Mouse (Mus musculus): ENCODE results near the gene Spen. TPM values are rescaled to one million over a fixed set of nuclear protein-coding genes. Genes with fewer than 3 reads are reported as not detected.

The Spen gene
- polyA plus RNA-seq, 1 experiment = 41.7 TPM

- 69% methylated on average over 15 of the region's 15 CpGs for WGBS
- no peak overlapping the region for H3K4me3 ChIP-seq (ENCODE audit: insufficient read depth, low read depth, low read length)
- peaks cover 3% of the 10 kb centered on the region; the same call in 1 of the 2 replicates for H3K4me1 ChIP-seq (ENCODE audit: control insufficient read depth, insufficient read depth, low read length)
- no peak overlapping the region for H3K27ac ChIP-seq (ENCODE audit: insufficient read depth, low read depth, low read length)
- TF ChIP-seq POLR2A (IDR thresholded peaks at IDR 0.05; ENCODE audit: insufficient read depth, low read depth, low read length) (no peak), CTCF (IDR thresholded peaks at IDR 0.05; ENCODE audit: insufficient read depth, low read depth, low read length) (no peak)
Measured at GRCm38 (mm10) chr4:141466844-141467580, 71.4 kb downstream of the Spen start.

- no peak for TF ChIP-seq CTCF (IDR thresholded peaks at IDR 0.05; ENCODE audit: insufficient read depth, low read depth, low read length)
- no peak for TF ChIP-seq POLR2A (IDR thresholded peaks at IDR 0.05; ENCODE audit: insufficient read depth, low read depth, low read length)
- no peak overlapping the region for H3K27ac ChIP-seq (ENCODE audit: insufficient read depth, low read depth, low read length)
- H3K4me3 ChIP-seq (ENCODE audit: insufficient read depth, low read depth, low read length) = no peak overlapping the region
- 84% methylated on average over 16 of the region's 16 CpGs for WGBS
- peaks cover 9% of the 10 kb centered on the region for H3K4me1 ChIP-seq (ENCODE audit: control insufficient read depth, insufficient read depth, low read length)
Measured at GRCm38 (mm10) chr4:141466289-141466795, 72.1 kb downstream of the Spen start.

- TF ChIP-seq POLR2A (IDR thresholded peaks at IDR 0.05; ENCODE audit: insufficient read depth, low read depth, low read length) = no peak
- no peak for TF ChIP-seq CTCF (IDR thresholded peaks at IDR 0.05; ENCODE audit: insufficient read depth, low read depth, low read length)
- peaks cover 14% of the 10 kb centered on the region for H3K4me1 ChIP-seq (ENCODE audit: control insufficient read depth, insufficient read depth, low read length)
- no peak overlapping the region for H3K4me3 ChIP-seq (ENCODE audit: insufficient read depth, low read depth, low read length)
- 88% methylated on average over 34 of the region's 34 CpGs for WGBS
- no peak overlapping the region for H3K27ac ChIP-seq (ENCODE audit: insufficient read depth, low read depth, low read length)
Measured at GRCm38 (mm10) chr4:141465512-141466288, 72.7 kb downstream of the Spen start.

- Histone ChIP-seq H3K4me3 (ENCODE audit: insufficient read depth, low read depth, low read length) (no peak overlapping the region), H3K27ac (ENCODE audit: insufficient read depth, low read depth, low read length) (no peak overlapping the region), H3K4me1 (ENCODE audit: control insufficient read depth, insufficient read depth, low read length) (peaks cover 16% of the 10 kb centered on the region)
- TF ChIP-seq POLR2A (IDR thresholded peaks at IDR 0.05; ENCODE audit: insufficient read depth, low read depth, low read length) = no peak
- TF ChIP-seq CTCF (IDR thresholded peaks at IDR 0.05; ENCODE audit: insufficient read depth, low read depth, low read length) = no peak
- WGBS = 76% methylated on average over 16 of the region's 16 CpGs
Measured at GRCm38 (mm10) chr4:141464722-141465121, 73.7 kb downstream of the Spen start.

GRCm38 (mm10) chr4:141463472-141463871 is 74.9 kb downstream of the Spen start:
- 84% methylated on average over 14 of the region's 14 CpGs for WGBS
- TF ChIP-seq CTCF (IDR thresholded peaks at IDR 0.05; ENCODE audit: insufficient read depth, low read depth, low read length) = no peak
- TF ChIP-seq POLR2A (IDR thresholded peaks at IDR 0.05; ENCODE audit: insufficient read depth, low read depth, low read length) = no peak
- Histone ChIP-seq H3K27ac (ENCODE audit: insufficient read depth, low read depth, low read length) (no peak overlapping the region), H3K4me1 (ENCODE audit: control insufficient read depth, insufficient read depth, low read length) (peaks cover 14% of the 10 kb centered on the region), H3K4me3 (ENCODE audit: insufficient read depth, low read depth, low read length) (no peak overlapping the region)

- 76% methylated on average over 12 of the region's 12 CpGs for WGBS
Measured at GRCm38 (mm10) chr4:141461576-141461975, 76.8 kb downstream of the Spen start.

GRCm38 (mm10) chr4:141461088-141461487 is 77.3 kb downstream of the Spen start:
- no peak overlapping the region for H3K27ac ChIP-seq (ENCODE audit: insufficient read depth, low read depth, low read length)
- TF ChIP-seq CTCF (IDR thresholded peaks at IDR 0.05; ENCODE audit: insufficient read depth, low read depth, low read length) (no peak), POLR2A (IDR thresholded peaks at IDR 0.05; ENCODE audit: insufficient read depth, low read depth, low read length) (no peak)
- H3K4me3 ChIP-seq (ENCODE audit: insufficient read depth, low read depth, low read length) = no peak overlapping the region
- H3K4me1 ChIP-seq (ENCODE audit: control insufficient read depth, insufficient read depth, low read length) = peaks cover 22% of the 10 kb centered on the region
- 26% methylated on average over 12 of the region's 12 CpGs for WGBS

More at GRCm38 (mm10) chr4:141461576-141461975, 76.8 kb downstream of the Spen start:
- Histone ChIP-seq H3K27ac (ENCODE audit: insufficient read depth, low read depth, low read length) (no peak overlapping the region), H3K4me3 (ENCODE audit: insufficient read depth, low read depth, low read length) (no peak overlapping the region), H3K4me1 (ENCODE audit: control insufficient read depth, insufficient read depth, low read length) (peaks cover 19% of the 10 kb centered on the region)
- TF ChIP-seq CTCF (IDR thresholded peaks at IDR 0.05; ENCODE audit: insufficient read depth, low read depth, low read length) = no peak
- TF ChIP-seq POLR2A (IDR thresholded peaks at IDR 0.05; ENCODE audit: insufficient read depth, low read depth, low read length) = no peak

- Histone ChIP-seq H3K27ac (ENCODE audit: insufficient read depth, low read depth, low read length) (no peak overlapping the region), H3K4me1 (ENCODE audit: control insufficient read depth, insufficient read depth, low read length) (peaks cover 29% of the 10 kb centered on the region), H3K4me3 (ENCODE audit: insufficient read depth, low read depth, low read length) (no peak overlapping the region)
- WGBS = 86% methylated on average over 4 of the region's 4 CpGs
- TF ChIP-seq POLR2A (IDR thresholded peaks at IDR 0.05; ENCODE audit: insufficient read depth, low read depth, low read length) = no peak
- no peak for TF ChIP-seq CTCF (IDR thresholded peaks at IDR 0.05; ENCODE audit: insufficient read depth, low read depth, low read length)
Measured at GRCm38 (mm10) chr4:141460481-141460880, 77.9 kb downstream of the Spen start.

- 93% methylated on average over 9 of the region's 9 CpGs for WGBS
- H3K4me3 ChIP-seq (ENCODE audit: insufficient read depth, low read depth, low read length) = no peak overlapping the region
- peaks cover 36% of the 10 kb centered on the region for H3K4me1 ChIP-seq (ENCODE audit: control insufficient read depth, insufficient read depth, low read length)
- H3K27ac ChIP-seq (ENCODE audit: insufficient read depth, low read depth, low read length) = no peak overlapping the region
- no peak for TF ChIP-seq POLR2A (IDR thresholded peaks at IDR 0.05; ENCODE audit: insufficient read depth, low read depth, low read length)
- TF ChIP-seq CTCF (IDR thresholded peaks at IDR 0.05; ENCODE audit: insufficient read depth, low read depth, low read length) = no peak
Measured at GRCm38 (mm10) chr4:141459766-141460165, 78.6 kb downstream of the Spen start.

Data from olfactory bulb, adult 2 months (tissue).